Mouse (Mus musculus) forebrain, embryonic 12.5 days (tissue): ENCODE results near the gene Pcolce. TPM values are rescaled to one million over a fixed set of nuclear protein-coding genes. Genes with fewer than 3 reads are reported as not detected.
"Not testable (repeated sequence)": the region's sequence is repeated elsewhere in the genome, so short reads cannot be mapped to it uniquely, and the experiment has no call there.

Experiments
- ATAC-seq: fragments of 200-750 bp; cut with Nextera tagmentation; 2 replicates; pipeline ENCODE4 v1.8.0; 2017; ENCODE audit warnings: moderate TSS enrichment; ENCODE audit not compliant: low FRiP score
- H3K27ac ChIP-seq: fragments of 300-500 bp; sonication (generic); 2 replicates; pipeline ENCODE4 v1.5.1; 2016; ENCODE audit warnings: mild to moderate bottlenecking
- H3K27me3 ChIP-seq: fragments of 300-500 bp; sonication (generic); 2 replicates; pipeline ENCODE4 v1.6.1; 2016; ENCODE audit warnings: mild to moderate bottlenecking
- H3K36me3 ChIP-seq: fragments of 300-500 bp; sonication (generic); replicated peaks from 2 replicates; pipeline ENCODE4 v1.6.1; 2016; ENCODE audit warnings: mild to moderate bottlenecking
- H3K4me1 ChIP-seq: fragments of 300-500 bp; sonication (generic); 2 replicates; pipeline ENCODE4 v1.6.1; 2016
- H3K4me2 ChIP-seq: fragments of 300-500 bp; sonication (generic); 2 replicates; pipeline ENCODE4 v1.6.1; 2016; ENCODE audit warnings: mild to moderate bottlenecking, moderate library complexity
- H3K4me3 ChIP-seq: fragments of 300-500 bp; sonication (generic); replicated peaks from 2 replicates; pipeline ENCODE4 v1.5.1; 2016; ENCODE audit warnings: mild to moderate bottlenecking
- H3K9ac ChIP-seq: fragments of 300-500 bp; sonication (generic); 2 replicates; pipeline ENCODE4 v1.6.1; 2016; ENCODE audit warnings: mild to moderate bottlenecking
- H3K9me3 ChIP-seq: fragments of 300-500 bp; sonication (generic); 2 replicates; pipeline ENCODE4 v1.6.1; 2016
- WGBS: fragments of 180-500 bp; shearing (Covaris S2); methylation state at CpG from one replicate; pipeline ENCODE4 v1.1.7; 2016; 5-methylcytosine and 5-hydroxymethylcytosine counted together
- polyA plus RNA-seq: library from polyadenylated mRNA; unstranded; fragments of >200 nt; fragmentation: Nextera tagmentation; extraction: Ambion mirVana; gene quantifications from 2 replicates; pipeline ENCODE4 v1.2.1, GENCODE M21; 2016

Gene Pcolce
- polyA plus RNA-seq, 1 experiment from 2014 or later = 39.7 TPM

- 83% methylated on average over 11 of the region's 11 CpGs for WGBS
- H3K27ac ChIP-seq = no peak overlapping the region
- no peak overlapping the region for H3K4me2 ChIP-seq
- H3K36me3 ChIP-seq = no peaks in the 10 kb centered on the region
- no peak overlapping the region for H3K9ac ChIP-seq
- peaks cover 15% of the 10 kb centered on the region for H3K4me1 ChIP-seq
- H3K9me3 ChIP-seq = no peaks in the 10 kb centered on the region
- H3K4me3 ChIP-seq = no peak overlapping the region
- no peak for ATAC-seq
- no peaks in the 10 kb centered on the region for H3K27me3 ChIP-seq
These were observed 10.4 kb upstream of the Pcolce start for GRCm38 (mm10) chr5:137623937-137624530.

GRCm38 (mm10) chr5:137615347-137615746 lies 1.8 kb upstream of the Pcolce start:
- H3K9me3 ChIP-seq = no peaks in the 10 kb centered on the region
- H3K4me2 ChIP-seq = no peak overlapping the region
- WGBS = 89% methylated on average over 7 of the region's 7 CpGs
- H3K4me1 ChIP-seq = peaks cover 31% of the 10 kb centered on the region
- no peaks in the 10 kb centered on the region for H3K27me3 ChIP-seq
- H3K36me3 ChIP-seq = no peaks in the 10 kb centered on the region
- H3K9ac ChIP-seq = no peak overlapping the region
- no peak for ATAC-seq
- H3K4me3 ChIP-seq = no peak overlapping the region
- H3K27ac ChIP-seq = no peak overlapping the region

GRCm38 (mm10) chr5:137614921-137615320 lies 1.3 kb upstream of the Pcolce start:
- H3K9ac ChIP-seq, H3K4me3 ChIP-seq, H3K27me3 ChIP-seq, H3K27ac ChIP-seq, H3K4me2 ChIP-seq, ATAC-seq, H3K36me3 ChIP-seq, H3K9me3 ChIP-seq: not testable (repeated sequence)
- peaks cover 33% of the 10 kb centered on the region for H3K4me1 ChIP-seq
- 95% methylated on average over 2 of the region's 2 CpGs for whole genome bisulfite sequencing

- H3K4me2 ChIP-seq = no peak overlapping the region
- no peaks in the 10 kb centered on the region for H3K9me3 ChIP-seq
- no peak overlapping the region for H3K4me3 ChIP-seq
- no peak overlapping the region for H3K27ac ChIP-seq
- H3K4me1 ChIP-seq = peaks cover 42% of the 10 kb centered on the region
- WGBS = 73% methylated on average over 5 of the region's 5 CpGs
- ATAC-seq = no peak
- no peak overlapping the region for H3K9ac ChIP-seq
- H3K27me3 ChIP-seq = peaks cover 12% of the 10 kb centered on the region
- H3K36me3 ChIP-seq = no peaks in the 10 kb centered on the region
These were observed 508 bp downstream of the Pcolce start for GRCm38 (mm10) chr5:137613076-137613475.

GRCm38 (mm10) chr5:137611245-137611602 lies 2.4 kb downstream of the Pcolce start:
- peaks cover 24% of the 10 kb centered on the region for H3K27me3 ChIP-seq
- peak overlapping the region; percentile 19; the same call in 1 of the 2 replicates for H3K4me2 ChIP-seq
- H3K9ac ChIP-seq = no peak overlapping the region; the same call in 1 of the 2 replicates
- no peak for ATAC-seq
- no peaks in the 10 kb centered on the region for H3K36me3 ChIP-seq
- 37% methylated on average over 6 of the region's 6 CpGs for WGBS
- H3K9me3 ChIP-seq = no peaks in the 10 kb centered on the region
- no peak overlapping the region for H3K4me3 ChIP-seq
- peak overlapping the region; percentile 62 for H3K27ac ChIP-seq
- peaks cover 48% of the 10 kb centered on the region for H3K4me1 ChIP-seq

GRCm38 (mm10) chr5:137610548-137611244 lies 2.9 kb downstream of the Pcolce start:
- no peaks in the 10 kb centered on the region for H3K9me3 ChIP-seq
- H3K27me3 ChIP-seq = peaks cover 24% of the 10 kb centered on the region
- peak overlapping the region; percentile 19 for H3K4me2 ChIP-seq
- no peak for ATAC-seq
- no peaks in the 10 kb centered on the region for H3K36me3 ChIP-seq
- H3K4me1 ChIP-seq = peaks cover 48% of the 10 kb centered on the region
- peak overlapping the region; percentile 62 for H3K27ac ChIP-seq
- 0 out of 2 replicates have a peak overlapping the region, but pooled peaks have one; percentile 4 for H3K4me3 ChIP-seq
- H3K9ac ChIP-seq = no peak overlapping the region; the same call in 1 of the 2 replicates
- WGBS = 19% methylated on average over 12 of the region's 12 CpGs

- Histone ChIP-seq H3K27ac (peak overlapping the region; percentile 62; the same call in 1 of the 2 replicates), H3K4me1 (peaks cover 48% of the 10 kb centered on the region), H3K9ac (no peak overlapping the region), H3K4me2 (peak overlapping the region; percentile 19; the same call in 1 of the 2 replicates), H3K27me3 (peaks cover 24% of the 10 kb centered on the region), H3K36me3 (no peaks in the 10 kb centered on the region), H3K4me3 (0 out of 2 replicates have a peak overlapping the region, but pooled peaks have one; percentile 4), H3K9me3 (no peaks in the 10 kb centered on the region)
- 77% methylated on average over 4 of the region's 4 CpGs for WGBS
- no peak for ATAC-seq
These were observed 3.5 kb downstream of the Pcolce start for GRCm38 (mm10) chr5:137610056-137610455.

GRCm38 (mm10) chr5:137609292-137609691 lies 4.3 kb downstream of the Pcolce start:
- Histone ChIP-seq H3K9ac (no peak overlapping the region), H3K4me3 (no peak overlapping the region), H3K4me2 (no peak overlapping the region), H3K36me3 (no peaks in the 10 kb centered on the region), H3K9me3 (no peaks in the 10 kb centered on the region), H3K27me3 (peaks cover 24% of the 10 kb centered on the region), H3K27ac (no peak overlapping the region), H3K4me1 (peaks cover 48% of the 10 kb centered on the region)
- 65% methylated on average over 3 of the region's 3 CpGs for WGBS
- no peak for ATAC-seq

- ATAC-seq = no peak
- peaks cover 48% of the 10 kb centered on the region for H3K4me1 ChIP-seq
- H3K27ac ChIP-seq = no peak overlapping the region
- no peaks in the 10 kb centered on the region for H3K36me3 ChIP-seq
- peak overlapping the region; percentile 43 for H3K4me2 ChIP-seq
- peaks cover 24% of the 10 kb centered on the region for H3K27me3 ChIP-seq
- 16% methylated on average over 21 of the region's 23 CpGs for WGBS
- peak overlapping the region; percentile 4; the same call in 1 of the 2 replicates for H3K4me3 ChIP-seq
- H3K9me3 ChIP-seq = no peaks in the 10 kb centered on the region
- 0 out of 2 replicates have a peak overlapping the region, but pooled peaks have one; percentile 33 for H3K9ac ChIP-seq
These were observed 4.9 kb downstream of the Pcolce start for GRCm38 (mm10) chr5:137608654-137609190.

GRCm38 (mm10) chr5:137607860-137608653 lies 5.5 kb downstream of the Pcolce start:
- H3K27ac ChIP-seq = no peak overlapping the region
- 12% methylated on average over 26 of the region's 26 CpGs for WGBS
- ATAC-seq = peak; percentile 40; the same call in 1 of the 2 replicates

GRCm38 (mm10) chr5:137601365-137601729 lies 12.2 kb downstream of the Pcolce start:
- WGBS = under 1% methylated on average over 22 of the region's 22 CpGs
- Histone ChIP-seq H3K27me3 (no peaks in the 10 kb centered on the region), H3K9ac (peak overlapping the region; percentile 59), H3K9me3 (no peaks in the 10 kb centered on the region), H3K4me3 (peak overlapping the region; percentile 71), H3K4me1 (peaks cover 37% of the 10 kb centered on the region), H3K36me3 (no peaks in the 10 kb centered on the region), H3K4me2 (peak overlapping the region; percentile 96), H3K27ac (no peak overlapping the region; the same call in 1 of the 2 replicates)
- no peak for ATAC-seq

More at GRCm38 (mm10) chr5:137607860-137608653, 5.5 kb downstream of the Pcolce start:
- Histone ChIP-seq H3K4me2 (peak overlapping the region; percentile 43), H3K36me3 (no peaks in the 10 kb centered on the region), H3K4me3 (peak overlapping the region; percentile 4; the same call in 1 of the 2 replicates), H3K27me3 (peaks cover 24% of the 10 kb centered on the region), H3K9ac (0 out of 2 replicates have a peak overlapping the region, but pooled peaks have one; percentile 33), H3K4me1 (peaks cover 49% of the 10 kb centered on the region), H3K9me3 (no peaks in the 10 kb centered on the region)
